Mouse (Mus musculus): Measurements from ENCODE around the gene Gm29797. TPM values are rescaled to one million over a fixed set of nuclear protein-coding genes. Genes with fewer than 3 reads are reported as not detected.

Gm29797 gene
- polyA plus RNA-seq, 1 experiment from 2014 or later = 0.27 TPM

DNA sequence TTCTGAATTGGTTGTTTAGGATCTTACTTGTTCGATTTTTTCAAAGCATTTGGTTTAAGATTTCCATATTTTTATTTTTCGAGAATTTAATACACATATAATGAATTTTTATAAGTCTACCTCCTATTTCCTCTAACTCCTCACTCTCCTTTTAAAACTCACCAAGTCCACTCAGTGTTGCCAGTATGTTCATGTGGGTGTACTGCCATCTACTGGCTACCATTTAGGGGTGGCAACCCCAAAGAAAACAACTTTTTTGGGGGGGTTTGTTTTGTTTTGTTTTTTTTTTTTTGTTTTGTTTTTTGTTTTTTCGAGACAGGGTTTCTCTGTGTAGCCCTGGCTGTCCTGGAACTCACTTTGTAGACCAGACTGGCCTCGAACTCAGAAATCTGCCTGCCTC is 49.8 kb downstream of the Gm29797 start:
- no peak overlapping the region for H3K27ac ChIP-seq
- peak; percentile 41 for DNase-seq (ENCODE audit: low spot score)
- no peak overlapping the region for H3K4me2 ChIP-seq (replicated peaks)
- no peak overlapping the region for H3K9ac ChIP-seq
- no peak for ATAC-seq (ENCODE audit: low FRiP score)
- no peaks in the 10 kb centered on the region for H3K36me3 ChIP-seq (replicated peaks; ENCODE audit: control insufficient read depth, insufficient read depth)
- 42% methylated on average over 4 of the region's 4 CpGs for WGBS
- H3K4me1 ChIP-seq (replicated peaks; ENCODE audit: control insufficient read depth, insufficient read depth, low read length) = no peaks in the 10 kb centered on the region
- no peaks in the 10 kb centered on the region for H3K27me3 ChIP-seq (ENCODE audit: control insufficient read depth, insufficient read depth, low read length)
- no peak overlapping the region for H3K4me3 ChIP-seq (replicated peaks; ENCODE audit: low read length)
- no peaks in the 10 kb centered on the region for H3K9me3 ChIP-seq (ENCODE audit: control insufficient read depth, low read length)

Other genes starting within 250 kb of the Gm29797 start
- 19.2 and 20.2 TPM in 2 replicates for gene Zbtb46, start 197.6 kb upstream of the Gm29797 start, polyA plus RNA-seq (2014; fragmentation: Nextera tagmentation; extraction: Ambion mirVana)
- gene Abhd16b, start 163.8 kb upstream of the Gm29797 start, polyA plus RNA-seq (2014; fragmentation: Nextera tagmentation; extraction: Ambion mirVana) = not detected in 2 replicates
- 105 and 109 TPM in 2 replicates for gene Tpd52l2, start 159.9 kb upstream of the Gm29797 start, polyA plus RNA-seq (2014; fragmentation: Nextera tagmentation; extraction: Ambion mirVana)
- gene Dnajc5, start 136.5 kb upstream of the Gm29797 start, polyA plus RNA-seq (2014; fragmentation: Nextera tagmentation; extraction: Ambion mirVana) = 234 and 264 TPM in 2 replicates
- gene Uckl1, start 72.1 kb upstream of the Gm29797 start, polyA plus RNA-seq (2014; fragmentation: Nextera tagmentation; extraction: Ambion mirVana) = 57.2 and 60.7 TPM in 2 replicates
- 53.9 and 58.2 TPM in 2 replicates for gene Prpf6, start 65.2 kb upstream of the Gm29797 start, polyA plus RNA-seq (2014; fragmentation: Nextera tagmentation; extraction: Ambion mirVana)
- 68.3 and 86.2 TPM in 2 replicates for gene Zfp512b, start 64.2 kb upstream of the Gm29797 start, polyA plus RNA-seq (2014; fragmentation: Nextera tagmentation; extraction: Ambion mirVana)
- 192 and 211 TPM in 2 replicates for gene Samd10, start 57.8 kb upstream of the Gm29797 start, polyA plus RNA-seq (2014; fragmentation: Nextera tagmentation; extraction: Ambion mirVana)
- 19.3 and 20.9 TPM in 2 replicates for gene Sox18, start 14.6 kb downstream of the Gm29797 start, polyA plus RNA-seq (2014; fragmentation: Nextera tagmentation; extraction: Ambion mirVana)
- 40.6 and 50.4 TPM in 2 replicates for gene Tcea2, start 23.3 kb downstream of the Gm29797 start, polyA plus RNA-seq (2014; fragmentation: Nextera tagmentation; extraction: Ambion mirVana)
- gene Rgs19, start 36.9 kb downstream of the Gm29797 start, polyA plus RNA-seq (2014; fragmentation: Nextera tagmentation; extraction: Ambion mirVana) = 69.0 and 73.0 TPM in 2 replicates
- gene Lkaaear1, start 41.4 kb downstream of the Gm29797 start, polyA plus RNA-seq (2014; fragmentation: Nextera tagmentation; extraction: Ambion mirVana) = not detected in 2 replicates
- 102 and 108 TPM in 2 replicates for gene Oprl1, start 58.0 kb downstream of the Gm29797 start, polyA plus RNA-seq (2014; fragmentation: Nextera tagmentation; extraction: Ambion mirVana)
- 16.1 and 18.1 TPM in 2 replicates for gene Myt1, start 106.3 kb downstream of the Gm29797 start, polyA plus RNA-seq (2014; fragmentation: Nextera tagmentation; extraction: Ambion mirVana)
- 29.0 and 32.6 TPM in 2 replicates for gene Pcmtd2, start 180.8 kb downstream of the Gm29797 start, polyA plus RNA-seq (2014; fragmentation: Nextera tagmentation; extraction: Ambion mirVana)
- gene Polr3k, start 207.3 kb downstream of the Gm29797 start, polyA plus RNA-seq (2014; fragmentation: Nextera tagmentation; extraction: Ambion mirVana) = 75.7 and 80.9 TPM in 2 replicates

All from hindbrain, embryonic 14.5 days (tissue).